Mouse (Mus musculus) C2C12 (cell line): Measurements from ENCODE around the gene Serpinb9. TPM values are rescaled to one million over a fixed set of nuclear protein-coding genes. Genes with fewer than 3 reads are reported as not detected.
A peak's percentile ranks its signal among the peaks of the same experiment; 100 is the strongest.

ENCODE experiments used
- H3K27me3 ChIP-seq: one replicate; pipeline ENCODE4 v1.6.1; 2011; ENCODE audit not compliant: control insufficient read depth, insufficient read depth, insufficient read length
- H3K36me3 ChIP-seq: one replicate; pipeline ENCODE4 v1.6.1; 2011; ENCODE audit not compliant: control insufficient read depth, insufficient read depth
- H3K4me3 ChIP-seq: one replicate; pipeline ENCODE4 v1.5.1; 2011; ENCODE audit warnings: mild to moderate bottlenecking, control low read depth; ENCODE audit not compliant: poor library complexity, insufficient read depth, severe bottlenecking
- H3K79me2 ChIP-seq: one replicate; pipeline ENCODE4 v1.6.1; 2011; ENCODE audit not compliant: control insufficient read depth, insufficient read depth
- H3K79me3 ChIP-seq: one replicate; pipeline ENCODE4 v1.6.1; 2011; ENCODE audit warnings: low read depth, control low read depth
- H3ac ChIP-seq: one replicate; pipeline ENCODE3; 2011; ENCODE audit warnings: low read depth; ENCODE audit not compliant: control insufficient read depth, insufficient read length
- CEBPB ChIP-seq: IDR thresholded peaks from one replicate; pipeline ENCODE4 v1.6.1; 2011; ENCODE audit warnings: low read depth, mild to moderate bottlenecking, control low read depth, moderate library complexity
- CTCF ChIP-seq: IDR thresholded peaks from one replicate; pipeline ENCODE4 v1.5.1; 2011; ENCODE audit not compliant: control insufficient read depth, insufficient read depth, insufficient read length
- FOSL1 ChIP-seq: IDR thresholded peaks from one replicate; pipeline ENCODE4 v1.8.0; 2011; ENCODE audit warnings: mild to moderate bottlenecking, low read length; ENCODE audit not compliant: poor library complexity, insufficient read depth, severe bottlenecking
- MAX ChIP-seq: IDR thresholded peaks from one replicate; pipeline ENCODE4 v1.6.1; 2011; ENCODE audit warnings: mild to moderate bottlenecking, control low read depth
- MYOD1 ChIP-seq: IDR thresholded peaks from one replicate; pipeline ENCODE4 v1.6.1; 2011; ENCODE audit warnings: low read depth; ENCODE audit not compliant: control insufficient read depth, insufficient read length
- MYOG ChIP-seq: IDR thresholded peaks from one replicate; pipeline ENCODE4 v1.6.1; 2011; ENCODE audit not compliant: control insufficient read depth, insufficient read length; ENCODE audit errors: extremely low read depth
- USF1 ChIP-seq: IDR thresholded peaks from one replicate; pipeline ENCODE4 v1.6.1; 2011; ENCODE audit warnings: low read depth, mild to moderate bottlenecking, control low read depth, moderate library complexity
- polyA plus RNA-seq: library from polyadenylated mRNA; unstranded; fragments of >200 nt; fragmentation: generic; extraction: Trizol; gene quantifications from one replicate; pipeline ENCODE4 v1.2.1, GENCODE M21; 2012; ENCODE audit warnings: missing spikeins

Serpinb9 gene
- polyA plus RNA-seq, 1 experiment: 4.0 TPM

GRCm38 (mm10) chr13:32993152-32993893 is 9.7 kb upstream of the Serpinb9 start:
- Histone ChIP-seq H3ac (no peak overlapping the region), H3K4me3 (no peak overlapping the region), H3K27me3 (no peaks in the 10 kb centered on the region), H3K36me3 (no peaks in the 10 kb centered on the region), H3K79me3 (no peaks in the 10 kb centered on the region), H3K79me2 (no peaks in the 10 kb centered on the region)
- TF ChIP-seq FOSL1 (no peak), USF1 (no peak), CTCF (no peak), MAX (no peak), MYOD1 (no peak), MYOG (no peak), CEBPB (no peak)

- no peaks in the 10 kb centered on the region for H3K36me3 ChIP-seq
- no peaks in the 10 kb centered on the region for H3K79me3 ChIP-seq
- H3ac ChIP-seq: no peak overlapping the region
- no peak overlapping the region for H3K4me3 ChIP-seq
- TF ChIP-seq CTCF: no peak
- no peaks in the 10 kb centered on the region for H3K79me2 ChIP-seq
- no peaks in the 10 kb centered on the region for H3K27me3 ChIP-seq
Measured at GRCm38 (mm10) chr13:32993894-32994242, 9.2 kb upstream of the Serpinb9 start.

DNA sequence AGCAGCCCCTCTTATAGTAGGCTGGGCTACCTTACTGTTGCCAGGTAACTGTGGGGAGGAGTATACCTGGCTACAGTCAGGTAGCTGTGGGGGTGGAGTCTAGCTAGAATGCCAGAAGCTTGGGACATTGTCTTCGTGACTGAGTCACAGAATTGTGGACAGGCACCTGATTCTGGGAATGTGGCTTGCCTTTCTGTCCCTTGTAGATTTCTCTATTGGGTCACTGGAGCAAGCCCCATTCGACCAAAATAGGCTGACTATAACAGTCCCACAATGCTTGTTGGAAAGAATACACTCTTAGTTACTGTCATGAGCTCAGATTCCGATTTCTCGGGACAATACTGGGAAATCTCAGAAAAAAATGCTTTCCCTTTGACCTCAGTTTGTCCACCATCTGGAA is 8.0 kb upstream of the Serpinb9 start:
- H3K4me3 ChIP-seq: no peak overlapping the region
- no peaks in the 10 kb centered on the region for H3K27me3 ChIP-seq
- H3K36me3 ChIP-seq: no peaks in the 10 kb centered on the region
- no peaks in the 10 kb centered on the region for H3K79me2 ChIP-seq
- TF ChIP-seq CTCF (no peak), USF1 (no peak), FOSL1 (no peak), MYOD1 (no peak), MAX (no peak), CEBPB (no peak), MYOG (no peak)
- H3K79me3 ChIP-seq: no peaks in the 10 kb centered on the region
- no peak overlapping the region for H3ac ChIP-seq

GRCm38 (mm10) chr13:33001341-33001740 is 1.7 kb upstream of the Serpinb9 start:
- Histone ChIP-seq H3K4me3 (no peak overlapping the region), H3K27me3 (no peaks in the 10 kb centered on the region), H3ac (no peak overlapping the region), H3K79me3 (no peaks in the 10 kb centered on the region), H3K79me2 (no peaks in the 10 kb centered on the region), H3K36me3 (no peaks in the 10 kb centered on the region)
- TF ChIP-seq CTCF (no peak), FOSL1 (no peak), MYOD1 (no peak), USF1 (no peak), MYOG (no peak), MAX (no peak), CEBPB (no peak)

DNA sequence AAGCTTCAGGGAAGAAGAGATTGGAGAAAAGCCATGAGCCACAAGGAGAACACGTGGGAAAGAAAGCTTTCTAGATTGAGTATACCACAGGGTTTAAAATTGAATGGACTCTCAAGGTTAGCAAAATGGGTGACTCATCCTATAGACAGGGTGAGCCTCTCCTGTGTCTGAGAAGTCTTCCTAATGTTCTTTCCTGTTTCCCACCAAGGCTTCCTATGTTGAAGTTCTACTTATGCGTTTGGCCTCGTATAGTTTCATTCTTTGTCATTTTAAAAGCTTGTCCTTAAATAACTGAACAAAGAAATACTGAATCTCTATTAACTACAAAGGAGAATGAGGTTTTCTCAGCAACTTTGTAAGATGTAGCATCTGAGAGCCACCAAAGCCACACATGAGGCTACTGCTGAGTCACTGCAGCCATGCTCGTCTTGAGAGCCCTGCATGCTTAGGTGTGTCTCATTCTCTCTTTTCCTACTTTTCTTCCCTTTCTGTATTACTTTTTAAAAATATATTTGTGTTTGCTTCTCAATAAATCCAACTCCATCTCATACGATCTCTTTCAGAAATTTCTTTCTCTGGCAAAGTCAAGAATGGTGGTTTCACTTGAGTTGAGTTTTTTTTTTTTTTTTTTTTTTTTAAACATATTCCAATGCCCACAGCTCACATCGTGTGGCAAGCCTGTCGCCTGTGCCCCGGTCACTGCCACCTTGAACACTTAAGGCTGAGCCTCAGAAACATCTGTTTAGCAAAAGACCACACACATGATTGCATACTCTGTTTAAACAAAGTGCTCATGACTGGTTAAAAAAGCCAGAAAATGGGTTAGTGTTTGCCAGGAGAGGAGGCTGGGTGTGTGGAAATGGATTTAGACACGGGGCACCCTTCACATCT is 718 bp downstream of the Serpinb9 start:
- peak; percentile 62 for TF ChIP-seq USF1
- TF ChIP-seq MYOD1: no peak
- peak; percentile 35 for TF ChIP-seq MAX
- Histone ChIP-seq H3K79me3 (no peaks in the 10 kb centered on the region), H3K36me3 (no peaks in the 10 kb centered on the region), H3K79me2 (no peaks in the 10 kb centered on the region), H3K4me3 (peak overlapping the region; percentile 28), H3ac (peak overlapping the region; percentile 52), H3K27me3 (no peaks in the 10 kb centered on the region)

- peak overlapping the region; percentile 58 for H3ac ChIP-seq
- no peaks in the 10 kb centered on the region for H3K79me3 ChIP-seq
- H3K4me3 ChIP-seq: peak overlapping the region; percentile 28
- H3K27me3 ChIP-seq: no peaks in the 10 kb centered on the region
- no peak for TF ChIP-seq MYOD1
- no peak for TF ChIP-seq CEBPB
- TF ChIP-seq CTCF: peak; percentile 77
- H3K36me3 ChIP-seq: no peaks in the 10 kb centered on the region
- no peaks in the 10 kb centered on the region for H3K79me2 ChIP-seq
Measured at GRCm38 (mm10) chr13:33004414-33005105, 1.5 kb downstream of the Serpinb9 start.
